Mouse (Mus musculus): ENCODE measurements at regions not wholly inside any gene's neighbourhood (a gene's known extent, or its start where the extent isn't known, plus 50 kb on each side); places are given as distances from the start of the nearest gene placed in this dataset.

DNA sequence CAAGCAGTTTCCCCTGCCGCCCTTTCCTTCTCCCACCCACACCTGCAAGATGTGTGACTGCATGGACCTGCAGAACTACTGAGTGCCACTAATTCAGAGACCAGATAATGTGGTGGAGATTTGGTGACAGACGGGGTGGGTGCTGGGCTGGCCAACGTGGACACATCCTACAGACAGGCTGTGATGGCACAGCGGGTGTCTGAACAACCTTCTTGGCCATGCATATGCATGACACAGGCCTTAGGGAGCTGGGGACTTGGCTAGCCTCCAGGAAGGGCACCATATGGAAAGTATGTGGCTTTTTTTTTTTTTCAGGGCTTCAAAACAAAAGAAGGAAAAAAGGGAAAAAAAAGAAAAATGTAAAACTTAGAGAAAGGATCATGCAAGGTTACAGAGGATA is 243.5 kb upstream of the N4bp1 start:
- TF ChIP-seq CTCF (IDR thresholded peaks at IDR 0.05): no peak
- TF ChIP-seq EP300 (IDR thresholded peaks at IDR 0.05): no peak

Measured in lung, postnatal 0 days (tissue).